Comparison of ENCODE assay signal across 9 mouse cellular contexts in genomic region chr8:10991323-10991722, GRCm38 (mm10). TPM values are rescaled to one million over a fixed set of nuclear protein-coding genes. Genes with fewer than 3 reads are reported as not detected.
DNase-seq lines count a peak whose midpoint lies in the region; ATAC-seq and TF ChIP-seq lines count a peak whose summit lies in the region.
"Had no signal": no experiment of that assay in that cellular context is flagged by ENCODE, and none has a peak within 500 bp of the region (broad histone marks: within the 10 kb centered on the region; RNA-seq: fewer than 3 reads in every experiment).

No protein-coding gene starts in this region.

- no peak overlapping the region for H3K4me2 ChIP-seq in lung, embryonic 15.5 days
- no peak overlapping the region for H3K4me2 ChIP-seq in forebrain, postnatal 0 days (ENCODE audit: low read depth)
- peak overlapping the region; percentile 58; the same call in 1 of the 2 replicates for H3K4me2 ChIP-seq in liver, postnatal 0 days (ENCODE audit: low read depth, low read length)

- no peak overlapping the region for H3K9ac ChIP-seq in lung, embryonic 15.5 days
- no peak overlapping the region for H3K9ac ChIP-seq in forebrain, postnatal 0 days
- peak overlapping the region; percentile 41; the same call in 1 of the 2 replicates for H3K9ac ChIP-seq in liver, postnatal 0 days (replicated peaks)

- H3K4me1 ChIP-seq in lung, embryonic 15.5 days, result peaks cover 31% of the 10 kb centered on the region
- peaks cover 27% of the 10 kb centered on the region for H3K4me1 ChIP-seq in forebrain, postnatal 0 days (ENCODE audit: insufficient read depth)
- peaks cover 60% of the 10 kb centered on the region for H3K4me1 ChIP-seq in liver, postnatal 0 days (ENCODE audit: insufficient read depth)

- H3K36me3 ChIP-seq in lung, embryonic 15.5 days, result peaks cover 8% of the 10 kb centered on the region
- H3K36me3 ChIP-seq in forebrain, postnatal 0 days (ENCODE audit: insufficient read depth), result peaks cover 3% of the 10 kb centered on the region; the same call in 1 of the 2 replicates
- peaks cover 40% of the 10 kb centered on the region for H3K36me3 ChIP-seq in liver, postnatal 0 days (replicated peaks; ENCODE audit: insufficient read depth, low read length)

- no peak for ATAC-seq in lung, embryonic 15.5 days (ENCODE audit: borderline replicate concordance, extremely low read depth, low FRiP score, low TSS enrichment)
- ATAC-seq in forebrain, postnatal 0 days, result no peak; the same call in 1 of the 2 replicates
- no peak for ATAC-seq in liver, postnatal 0 days

- no peak overlapping the region for H3K4me3 ChIP-seq in lung, embryonic 15.5 days
- H3K4me3 ChIP-seq in forebrain, postnatal 0 days (ENCODE audit: low read depth, low read length), result no peak overlapping the region
- 0 out of 2 replicates have a peak overlapping the region, but pooled peaks have one; percentile 7 for H3K4me3 ChIP-seq in liver, postnatal 0 days (ENCODE audit: low read depth, low read length)

- peak overlapping the region; percentile 21; the same call in 1 of the 2 replicates for H3K27ac ChIP-seq in lung, embryonic 15.5 days
- peak overlapping the region; percentile 45; the same call in 1 of the 2 replicates for H3K27ac ChIP-seq in forebrain, postnatal 0 days (ENCODE audit: low read depth, low read length)
- H3K27ac ChIP-seq in liver, postnatal 0 days (ENCODE audit: low read depth), result peak overlapping the region; percentile 56

- DNase-seq in lung, postnatal 36 days, result no peak
- DNase-seq in forebrain, postnatal 0 days, result no peak
- no peak for DNase-seq in liver, postnatal 0 days
- DNase-seq in retina, embryonic 14.5 days (ENCODE audit: low spot score), result no peak
- DNase-seq in cerebellum, adult 11-12 months, result no peak
- DNase-seq in adrenal gland, postnatal 14 days, result no peak
- DNase-seq: kidney, adult 9 months; right cerebral cortex, postnatal 4 days had no signal

- H3K9me3 ChIP-seq in lung, embryonic 15.5 days, result no peaks in the 10 kb centered on the region
- H3K9me3 ChIP-seq in forebrain, postnatal 0 days (ENCODE audit: low read length), result no peaks in the 10 kb centered on the region
- no peaks in the 10 kb centered on the region for H3K9me3 ChIP-seq in liver, postnatal 0 days (ENCODE audit: low read length)

- no peak for TF ChIP-seq CTCF in forebrain, postnatal 0 days (IDR thresholded peaks at IDR 0.05; ENCODE audit: low read depth)
- no peak for TF ChIP-seq CTCF in liver, postnatal 0 days (IDR thresholded peaks at IDR 0.05; ENCODE audit: low read depth)

- TF ChIP-seq EP300 in liver, postnatal 0 days (IDR thresholded peaks at IDR 0.05; ENCODE audit: low read depth), result no peak

- 82% methylated on average over 2 of the region's 2 CpGs for WGBS in lung, embryonic 15.5 days
- WGBS in forebrain, postnatal 0 days, result 48% methylated on average over 2 of the region's 2 CpGs
- 42% methylated on average over 2 of the region's 2 CpGs for WGBS in liver, postnatal 0 days (ENCODE audit: insufficient replicate concordance)

- H3K27me3 ChIP-seq in lung, embryonic 15.5 days, result no peaks in the 10 kb centered on the region; the same call in 1 of the 2 replicates
- no peaks in the 10 kb centered on the region for H3K27me3 ChIP-seq in forebrain, postnatal 0 days (ENCODE audit: insufficient read depth, low read length)
- no peaks in the 10 kb centered on the region for H3K27me3 ChIP-seq in liver, postnatal 0 days (ENCODE audit: insufficient read depth, low read length)

RNA-seq across cellular contexts. Expression of gene Irs2, which starts 16.9 kb away (rescaled TPM):
- 4.1 TPM in 2 replicates for polyA plus RNA-seq in lung, embryonic 15.5 days (2015; fragmentation: Nextera tagmentation; extraction: Ambion mirVana)
- total RNA-seq in forebrain, postnatal 0 days (2014; rRNA removed), result 28.2 and 37.3 TPM in 2 replicates
- 5.5 and 7.6 TPM in 2 replicates for polyA plus RNA-seq in forebrain, postnatal 0 days (2015; fragmentation: Nextera tagmentation; extraction: Ambion mirVana)
- polyA plus RNA-seq in liver, postnatal 0 days (2015; fragmentation: Nextera tagmentation; extraction: Ambion mirVana), result 4.4 and 5.7 TPM in 2 replicates
- 28.2 and 49.7 TPM in 2 replicates for total RNA-seq in adrenal gland, postnatal 14 days (2021)
